Mouse (Mus musculus) bone marrow, adult 2 months (tissue): ENCODE results near the gene Vrk2.

ENCODE experiments used
- CTCF ChIP-seq: fragments of 200-500 bp; IDR thresholded peaks from 2 replicates; pipeline ENCODE4 v1.5.1; 2011; ENCODE audit warnings: low read length, control low read depth; ENCODE audit not compliant: control insufficient read depth, insufficient read depth
- POLR2A ChIP-seq: fragments of 200-500 bp; IDR thresholded peaks from 2 replicates; pipeline ENCODE4 v1.6.1; 2011; ENCODE audit warnings: low read depth, mild to moderate bottlenecking, control low read depth, low read length, borderline replicate concordance; ENCODE audit not compliant: control insufficient read depth

DNA sequence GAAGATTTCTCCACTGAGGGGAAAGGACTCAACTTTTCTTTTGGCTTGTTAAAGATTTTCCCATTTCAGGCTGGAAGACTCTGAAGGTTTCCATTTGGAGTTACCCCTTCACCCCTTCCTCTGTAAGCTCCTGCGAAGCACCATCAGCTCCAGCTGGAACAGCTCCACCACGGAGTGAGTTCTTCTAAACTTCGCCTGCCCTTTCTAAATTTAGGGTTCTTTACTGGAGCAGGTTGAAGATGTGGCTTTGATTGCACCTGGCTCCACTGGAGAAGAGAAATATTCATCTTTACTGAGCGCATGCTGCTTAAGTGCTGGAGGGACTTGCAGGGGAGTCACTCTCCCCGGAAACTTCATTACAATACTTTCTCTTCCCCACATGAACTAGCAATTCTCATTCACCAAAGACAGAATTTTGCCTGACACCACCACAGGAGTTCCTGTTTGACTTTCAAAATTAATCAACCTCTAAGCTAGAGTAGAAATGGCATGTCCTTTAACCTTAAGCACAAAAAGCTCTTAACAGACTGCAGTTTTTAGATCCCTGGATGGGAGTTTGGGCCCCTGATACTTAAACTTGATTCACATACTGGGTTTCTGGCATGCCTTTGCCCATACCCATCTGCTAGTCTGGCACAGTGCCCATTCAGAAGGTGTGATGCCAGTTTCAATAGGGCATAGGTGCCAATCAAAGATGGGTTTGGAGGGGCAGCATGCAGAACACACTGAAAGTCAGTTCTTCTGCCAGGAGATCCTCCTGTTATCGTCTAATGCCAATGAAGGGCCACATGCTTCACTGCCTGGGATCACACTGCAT is 7.2 kb downstream of the Vrk2 start:
- no peak for TF ChIP-seq POLR2A
- no peak for TF ChIP-seq CTCF
